ENCODE assay signal across 9 mouse cellular contexts in genomic region chr14:79089464-79089863, GRCm38 (mm10).
DNase-seq lines count a peak whose midpoint lies in the region; ATAC-seq and TF ChIP-seq lines count a peak whose summit lies in the region.
"Had no signal": no experiment of that assay in that cellular context is flagged by ENCODE, and none has a peak within 500 bp of the region (broad histone marks: within the 10 kb centered on the region; RNA-seq: fewer than 3 reads in every experiment).

No protein-coding gene starts in this region.

- no peaks in the 10 kb centered on the region for H3K79me2 ChIP-seq in heart, adult 2 months (replicated peaks; ENCODE audit: control insufficient read depth, insufficient read depth, low read length)

- peak overlapping the region; percentile 58 for H3K27ac ChIP-seq in heart, adult 2 months
- peak overlapping the region; percentile 67 for H3K27ac ChIP-seq in kidney, embryonic 15.5 days
- H3K27ac ChIP-seq: midbrain, embryonic 12.5 days had no signal

- peak; percentile 71 for ATAC-seq in kidney, embryonic 15.5 days (replicated peaks; ENCODE audit: low FRiP score)

- H3K27me3 ChIP-seq in heart, adult 2 months (ENCODE audit: control insufficient read depth, insufficient read depth, low read length), result no peaks in the 10 kb centered on the region
- H3K27me3 ChIP-seq in kidney, embryonic 15.5 days, result no peaks in the 10 kb centered on the region
- H3K27me3 ChIP-seq: midbrain, embryonic 12.5 days had no signal

- 0 out of 2 replicates have a peak, but pooled peaks have one; percentile 30 for TF ChIP-seq EP300 in heart, adult 2 months (IDR thresholded peaks at IDR 0.05; ENCODE audit: insufficient read depth, low read depth, low read length)

- WGBS in heart, adult 2 months, result 3% methylated on average over 2 of the region's 2 CpGs
- WGBS in kidney, embryonic 15.5 days, result 24% methylated on average over 2 of the region's 2 CpGs

- no peak overlapping the region for H3K4me2 ChIP-seq in kidney, embryonic 15.5 days
- H3K4me2 ChIP-seq: midbrain, embryonic 12.5 days had no signal

- peaks cover 7% of the 10 kb centered on the region for H3K4me1 ChIP-seq in heart, adult 2 months (ENCODE audit: control insufficient read depth, insufficient read depth, low read length)
- peaks cover 11% of the 10 kb centered on the region for H3K4me1 ChIP-seq in kidney, embryonic 15.5 days
- H3K4me1 ChIP-seq: midbrain, embryonic 12.5 days had no signal

- H3K9ac ChIP-seq in heart, adult 2 months (ENCODE audit: low read depth, low read length), result no peak overlapping the region
- no peak overlapping the region for H3K9ac ChIP-seq in kidney, embryonic 15.5 days
- H3K9ac ChIP-seq: midbrain, embryonic 12.5 days had no signal

- no peak for TF ChIP-seq CTCF in heart, adult 2 months (IDR thresholded peaks at IDR 0.05)

- no peak for TF ChIP-seq POLR2A in heart, adult 2 months (IDR thresholded peaks at IDR 0.05; ENCODE audit: insufficient read depth, low read depth, low read length)

- peak; percentile 15 to 69 for DNase-seq in left cerebral cortex, postnatal 14 days (ENCODE audit: low spot score in 2 of 2)
- no peak for DNase-seq in left cerebral cortex, postnatal 4 days
- DNase-seq in brain, embryonic 18.5 days (ENCODE audit: low read depth, low spot score), result peak; percentile 24
- peak; percentile 48 to 52 for DNase-seq in heart, adult 2 months
- peak; percentile 19 for DNase-seq in ovary, postnatal 36 days (ENCODE audit: low spot score)
- no peak for DNase-seq in retina, embryonic 14.5 days (ENCODE audit: low spot score)
- DNase-seq in spleen, adult 12 weeks (ENCODE audit: low spot score), result no peak

- intact Hi-C loops in left cerebral cortex, postnatal 14 days (cut with DNase I), result no loop called here
- intact Hi-C loops in left cerebral cortex, postnatal 4 days (cut with DNase I), result no loop called here
- intact Hi-C loops in heart, adult 2 months (cut with DNase I), result no loop called here

- H3K9me3 ChIP-seq in kidney, embryonic 15.5 days (replicated peaks), result peaks cover 3% of the 10 kb centered on the region; the same call in 1 of the 2 replicates

- no peak overlapping the region for H3K4me3 ChIP-seq in heart, adult 2 months
- H3K4me3 ChIP-seq in kidney, embryonic 15.5 days (replicated peaks), result no peak overlapping the region
- H3K4me3 ChIP-seq: midbrain, embryonic 12.5 days had no signal

- no peaks in the 10 kb centered on the region for H3K36me3 ChIP-seq in heart, adult 2 months (ENCODE audit: control insufficient read depth, insufficient read depth, low read length)
- peaks cover 7% of the 10 kb centered on the region for H3K36me3 ChIP-seq in kidney, embryonic 15.5 days

Comparison
In these comparisons a context has a peak if more than half of its experiments do, and no peak if none do; other contexts are left out.
1. DNase-seq: peak in left cerebral cortex, postnatal 14 days (2 of 2), brain, embryonic 18.5 days (single experiment), heart, adult 2 months (2 of 2) and ovary, postnatal 36 days (single experiment); none in left cerebral cortex, postnatal 4 days (single experiment), retina, embryonic 14.5 days (single experiment) and spleen, adult 12 weeks (single experiment).